Mouse (Mus musculus): ENCODE results near the gene Vamp8.

GRCm38 (mm10) chr6:72415181-72415580 is 24.7 kb upstream of the Vamp8 start:
- TF ChIP-seq CTCF (conservative IDR thresholded peaks at IDR 0.05; ENCODE audit: insufficient read depth, insufficient read length, low read depth, low read length) (no peak; the same call in 1 of the 2 replicates), POLR2A (IDR thresholded peaks at IDR 0.05; ENCODE audit: low read depth, low read length) (no peak)

Measured in kidney, adult 2 months (tissue).